Mouse (Mus musculus): Measurements from ENCODE around the gene Mfsd9.

DNA sequence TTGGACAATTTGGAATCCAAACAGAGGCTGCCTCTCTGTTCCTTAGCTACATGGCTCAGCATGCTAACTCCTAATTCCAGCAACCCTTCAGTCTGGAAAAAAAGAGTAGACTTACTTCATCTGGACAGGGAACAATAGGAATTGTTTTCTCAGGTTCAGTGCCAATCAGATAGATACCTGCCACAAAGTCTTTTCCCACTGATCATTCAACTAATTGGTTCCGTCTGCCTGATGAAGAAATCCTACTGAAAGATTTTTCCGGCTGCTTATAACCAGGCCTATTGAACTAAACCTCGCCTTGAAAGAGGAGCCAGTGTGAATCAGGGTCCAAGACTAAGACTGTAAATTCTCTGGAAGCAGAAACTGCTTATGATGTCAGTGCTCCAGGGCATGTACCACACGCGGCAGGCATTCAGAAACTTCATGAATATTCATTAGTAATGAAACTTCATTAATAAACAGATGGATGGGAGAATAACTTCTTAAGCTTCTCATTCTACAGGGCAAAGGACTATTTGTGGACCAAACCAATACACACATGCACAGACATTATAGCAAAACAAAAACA, 737 bp downstream of the Mfsd9 start:
- TF ChIP-seq POLR2A (IDR thresholded peaks at IDR 0.05; ENCODE audit: extremely low read depth, insufficient read depth, low read length): no peak
- no peak for TF ChIP-seq CTCF (IDR thresholded peaks at IDR 0.05; ENCODE audit: extremely low read depth, insufficient read depth, low read length)

Measured in cortical plate, adult 2 months (tissue).